Mouse (Mus musculus) layer of hippocampus, postnatal 14 days (tissue): Measurements from ENCODE around the gene Asmt. TPM values are rescaled to one million over a fixed set of nuclear protein-coding genes. Genes with fewer than 3 reads are reported as not detected.

ENCODE experiments used
- DNase-seq, 2 experiments: peaks; one replicate each; pipeline ENCODE4 v3.0.0; 2021 to 2022; ENCODE audit warnings: low spot score in 2 of 2, mixed read lengths in 1 of 2
- long read RNA-seq, 2 experiments: library from polyadenylated mRNA; stranded (forward); transcript quantifications; one replicate each; pipeline ENCODE4 v2.0.0; 2021
- total RNA-seq, 2 experiments: library from RNA; stranded (reverse); gene quantifications; 2 replicates each; pipeline ENCODE4 v1.2.3; 2021

Asmt gene
- total RNA-seq, result not detected
- long read RNA-seq, experiment 1, result 0 reads
- long read RNA-seq, experiment 2, result 0 reads

GRCm38 (mm10) chrX:170672594-170673092 lies at the start of gene Asmt:
TSS of gene Asmt (plus strand) at chrX:170672644.
- DNase-seq, result no peak

DNA sequence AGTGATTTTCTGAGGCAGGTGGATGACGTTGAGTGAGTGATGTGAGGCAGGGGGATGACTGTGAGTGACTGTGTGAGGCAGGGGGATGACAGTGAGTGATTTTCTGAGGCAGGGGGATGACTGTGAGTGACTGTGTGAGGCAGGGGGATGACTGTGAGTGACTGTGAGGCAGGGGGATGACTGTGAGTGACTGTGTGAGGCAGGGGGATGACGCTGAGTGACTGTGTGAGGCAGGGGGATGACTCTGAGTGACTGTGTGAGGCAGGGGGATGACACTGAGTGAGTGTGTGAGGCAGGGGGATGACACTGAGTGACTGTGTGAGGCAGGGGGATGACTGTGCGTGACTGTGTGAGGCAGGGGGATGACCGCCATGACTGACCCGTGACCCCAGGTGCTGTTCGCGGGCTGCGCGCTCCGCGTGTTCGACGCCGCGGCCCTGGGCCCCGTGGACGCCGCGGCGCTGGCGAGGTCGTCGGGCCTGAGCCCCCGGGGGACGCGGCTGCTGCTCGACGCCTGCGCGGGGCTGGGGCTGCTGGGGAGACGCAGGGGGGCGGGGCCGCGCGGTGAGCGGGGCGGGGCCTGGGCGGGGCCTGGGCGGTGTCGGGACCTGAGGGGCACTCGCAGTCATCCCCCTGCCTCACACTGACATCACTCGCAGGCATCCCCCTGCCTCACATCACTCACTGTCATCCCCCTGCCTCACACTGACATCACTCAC lies 948 bp downstream of the Asmt start:
- DNase-seq, result no peak

DNA sequence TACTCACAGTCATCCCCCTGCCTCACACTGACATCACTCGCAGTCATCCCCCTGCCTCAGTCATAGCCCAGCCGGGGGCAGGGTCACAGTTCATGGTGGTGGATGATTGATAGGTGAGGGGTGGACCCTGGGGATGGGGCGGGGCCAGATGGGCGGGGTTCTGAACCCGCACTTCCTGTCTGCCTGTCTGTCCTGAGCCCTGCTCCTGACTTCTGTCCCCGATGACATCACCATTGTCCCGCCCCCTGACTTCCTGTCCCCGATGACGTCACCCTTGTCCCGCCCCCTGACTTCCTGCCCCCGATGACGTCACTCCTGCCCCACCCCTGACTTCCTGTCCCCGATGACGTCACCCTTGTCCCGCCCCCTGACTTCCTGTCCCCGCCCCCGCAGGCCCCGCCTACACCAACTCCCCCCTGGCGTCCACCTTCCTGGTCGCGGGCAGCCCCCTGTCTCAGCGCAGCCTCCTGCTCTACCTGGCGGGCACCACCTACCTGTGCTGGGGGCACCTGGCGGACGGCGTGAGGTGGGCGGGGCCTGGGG lies 1.9 kb downstream of the Asmt start:
- no peak for DNase-seq

- peak in 1 of 2 experiments; percentile 26 for DNase-seq
These were observed 2.7 kb downstream of the Asmt start for GRCm38 (mm10) chrX:170674885-170675876.

DNA sequence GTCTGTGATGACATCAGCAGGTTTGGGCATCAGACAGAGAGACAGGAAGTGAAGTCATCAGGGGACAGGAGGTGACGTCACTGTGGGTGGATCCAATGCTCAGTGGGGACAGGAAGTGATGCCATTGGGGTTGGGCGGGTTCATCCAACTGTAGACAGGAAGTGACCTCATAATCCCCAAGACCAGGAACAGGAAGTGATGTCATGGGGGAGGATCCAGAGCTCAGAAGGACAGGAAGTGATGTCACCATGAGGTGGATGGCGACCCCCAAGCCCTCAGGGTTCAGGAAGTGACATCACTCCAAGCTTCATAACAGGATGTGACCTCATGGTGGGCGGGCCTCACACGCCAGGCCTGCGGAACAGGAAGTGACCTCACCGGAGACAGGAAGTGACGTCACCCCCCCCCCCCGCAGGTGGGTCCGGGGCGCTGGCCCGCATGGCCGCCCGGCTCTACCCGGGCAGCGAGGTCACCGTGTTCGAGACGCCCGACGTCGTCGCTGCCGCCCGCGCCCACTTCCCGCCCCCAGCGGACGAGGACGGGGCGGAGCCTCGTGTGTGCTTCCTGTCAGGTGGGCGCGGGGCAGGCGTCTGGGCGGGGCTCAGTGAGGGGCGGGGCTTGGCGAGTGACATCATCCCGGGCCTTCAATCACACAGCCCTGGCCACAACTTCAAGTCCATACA lies 3.6 kb downstream of the Asmt start:
- DNase-seq, result no peak

GRCm38 (mm10) chrX:170676606-170677239 lies 4.3 kb downstream of the Asmt start:
- DNase-seq, result no peak

DNA sequence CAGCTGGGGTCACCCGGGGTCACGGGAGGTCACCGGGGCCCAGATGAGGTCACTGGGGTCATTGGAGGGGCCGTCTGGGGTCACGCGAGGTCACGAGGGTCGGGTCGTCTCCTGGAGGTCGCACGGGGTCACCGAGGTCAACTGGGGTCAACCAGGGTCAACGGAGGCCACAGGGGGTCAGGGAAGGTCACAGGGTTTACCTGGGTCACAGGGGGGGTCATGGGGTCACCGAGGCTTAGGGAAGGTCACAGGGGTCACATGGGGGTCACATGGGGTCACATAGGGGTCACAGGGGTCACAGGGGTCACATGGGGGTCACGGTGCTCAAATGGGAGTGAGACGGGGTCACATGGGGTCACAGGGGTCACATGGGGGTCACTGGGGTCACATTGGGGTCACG lies 4.8 kb downstream of the Asmt start:
- no peak for DNase-seq

- no peak for DNase-seq
These were observed 5.2 kb downstream of the Asmt start for GRCm38 (mm10) chrX:170677680-170678079.
